Mouse (Mus musculus): ENCODE measurements around the gene Cnot3. TPM values are rescaled to one million over a fixed set of nuclear protein-coding genes. Genes with fewer than 3 reads are reported as not detected.

Gene Cnot3
- polyA plus RNA-seq, 1 experiment from 2014 or later: 47.3 TPM

DNA sequence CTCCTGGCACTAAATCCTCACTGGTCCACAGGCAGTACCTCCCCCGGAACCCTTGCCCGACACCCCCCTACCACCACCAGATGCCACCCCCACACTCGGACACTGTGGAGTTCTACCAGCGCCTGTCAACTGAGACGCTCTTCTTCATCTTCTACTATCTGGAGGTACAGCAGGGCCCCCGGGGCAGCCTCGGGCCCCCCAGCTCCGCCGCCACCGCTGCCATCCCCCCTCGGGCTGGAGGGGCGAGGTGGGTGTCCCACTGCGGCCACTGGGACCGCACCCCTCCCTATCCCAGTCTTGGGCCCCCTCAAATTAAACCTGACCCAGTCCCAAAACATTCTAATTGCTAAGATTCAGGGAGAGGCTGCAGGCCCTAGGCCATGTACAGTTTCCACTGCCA is 13.5 kb downstream of the Cnot3 start:
- Histone ChIP-seq H3K36me3 (peaks cover 89% of the 10 kb centered on the region), H3K27me3 (no peaks in the 10 kb centered on the region), H3K4me1 (replicated peaks) (peaks cover 4% of the 10 kb centered on the region), H3K4me2 (no peak overlapping the region), H3K4me3 (no peak overlapping the region), H3K9ac (no peak overlapping the region), H3K27ac (replicated peaks) (no peak overlapping the region), H3K9me3 (no peaks in the 10 kb centered on the region)
- 96% methylated on average over 14 of the region's 14 CpGs for WGBS
- ATAC-seq (ENCODE audit: low FRiP score, low read depth): no peak

DNA sequence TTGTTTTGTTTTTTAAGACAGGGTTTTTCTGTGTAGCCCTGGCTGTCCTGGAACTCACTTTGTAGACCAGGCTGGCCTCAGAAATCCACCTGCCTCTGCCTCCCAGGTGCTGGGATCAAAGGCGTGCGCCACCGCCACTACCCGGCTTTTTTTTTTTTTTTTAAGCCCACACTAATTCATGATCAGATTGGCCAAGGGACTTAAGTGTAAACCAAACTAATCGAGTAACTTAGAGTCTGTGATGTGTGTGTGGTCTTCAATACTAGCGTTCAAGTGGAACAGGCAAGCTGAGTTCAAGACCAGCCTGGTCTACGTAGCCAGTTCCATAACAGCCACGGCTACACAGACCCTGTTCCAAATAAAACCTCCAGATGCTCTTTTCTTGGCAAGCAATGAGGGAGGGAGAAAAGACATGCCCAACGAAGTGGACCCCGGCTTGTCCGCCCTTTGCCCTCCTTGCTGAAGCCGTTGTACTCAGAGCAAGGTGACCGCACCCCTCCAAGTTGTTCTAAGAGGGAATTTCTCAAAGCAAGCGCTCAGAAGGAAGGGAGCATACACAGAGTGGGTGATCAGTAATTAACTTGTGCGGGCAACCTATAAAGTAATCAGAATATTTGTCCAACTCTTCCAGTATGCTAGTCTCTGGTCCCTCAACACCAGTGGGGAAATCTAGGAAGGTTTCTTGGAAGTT is 19.6 kb downstream of the Cnot3 start:
- Histone ChIP-seq H3K36me3 (peaks cover 29% of the 10 kb centered on the region), H3K27me3 (no peaks in the 10 kb centered on the region), H3K4me3 (peak overlapping the region; percentile 59), H3K9me3 (no peaks in the 10 kb centered on the region), H3K4me2 (peak overlapping the region; percentile 77), H3K27ac (replicated peaks) (peak overlapping the region; percentile 81), H3K9ac (peak overlapping the region; percentile 57), H3K4me1 (replicated peaks) (peaks cover 15% of the 10 kb centered on the region)
- peak; percentile 4 for ATAC-seq (ENCODE audit: low FRiP score, low read depth)
- WGBS: 28% methylated on average over 15 of the region's 15 CpGs

DNA sequence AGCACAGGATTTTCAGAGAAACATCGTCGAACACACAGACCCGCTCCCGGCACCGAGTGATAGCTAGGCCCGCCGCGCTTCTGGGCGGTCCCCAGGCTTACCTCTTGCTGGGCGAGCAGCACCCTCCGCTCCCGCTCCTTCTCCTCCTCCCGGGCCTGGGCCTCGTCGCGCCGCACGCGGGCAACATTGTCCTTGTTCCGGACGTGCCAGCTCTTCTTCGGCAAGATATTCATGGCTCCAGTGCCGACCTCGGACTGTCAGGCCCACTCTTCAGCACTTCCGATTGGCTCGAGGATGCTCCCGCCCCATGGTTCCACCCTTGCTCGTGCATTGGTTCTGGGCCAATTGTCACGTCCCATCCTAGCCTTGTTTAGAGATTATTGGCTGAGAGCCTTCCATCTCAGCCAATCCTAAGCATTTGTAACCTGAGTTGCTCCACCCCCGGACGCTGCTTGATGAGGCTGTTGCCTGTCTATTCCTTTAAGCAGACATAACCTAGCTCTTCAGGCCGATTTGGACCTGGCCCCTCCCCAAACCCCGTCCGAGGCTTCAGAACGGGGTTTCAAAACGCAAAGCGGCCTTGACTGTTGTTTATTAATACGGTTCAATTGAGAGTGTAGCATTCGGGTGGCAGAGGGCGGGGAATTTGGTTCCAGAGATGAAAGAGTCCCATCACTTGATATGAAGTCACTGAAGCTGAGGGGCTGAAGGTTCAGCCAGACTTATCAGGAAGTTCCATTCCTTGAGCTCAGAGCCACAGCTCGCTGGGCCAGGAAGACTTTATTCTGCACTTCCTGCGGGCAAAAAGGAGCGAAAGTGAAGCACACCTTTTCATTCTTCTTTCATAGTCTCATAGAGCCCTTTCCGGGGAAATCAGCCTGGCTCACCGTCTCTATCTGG is 20.4 kb downstream of the Cnot3 start, which contains the start of gene Leng1:
Leng1 (minus strand) TSS at position 626 of the 900 bp plus-strand sequence.
- H3K27ac ChIP-seq (replicated peaks): peak within 1 kb of the TSS; percentile 81
- H3K9ac ChIP-seq: peak within 1 kb of the TSS; percentile 57
- H3K4me3 ChIP-seq: peak within 1 kb of the TSS; percentile 59
- peak; percentile 99 for ATAC-seq (ENCODE audit: low FRiP score, low read depth)
- H3K9me3 ChIP-seq: no peaks in the 10 kb centered on the region
- peak within 1 kb of the TSS; percentile 77 for H3K4me2 ChIP-seq
- WGBS: 5% methylated on average over 45 of the region's 45 CpGs
- H3K27me3 ChIP-seq: no peaks in the 10 kb centered on the region
- H3K36me3 ChIP-seq: peaks cover 21% of the 10 kb centered on the region
- H3K4me1 ChIP-seq (replicated peaks): peaks cover 15% of the 10 kb centered on the region

- Histone ChIP-seq H3K36me3 (peaks cover 7% of the 10 kb centered on the region; the same call in 1 of the 2 replicates), H3K9me3 (no peaks in the 10 kb centered on the region), H3K4me1 (replicated peaks) (peaks cover 15% of the 10 kb centered on the region), H3K4me2 (no peak overlapping the region; the same call in 1 of the 2 replicates), H3K9ac (no peak overlapping the region), H3K27me3 (no peaks in the 10 kb centered on the region), H3K27ac (replicated peaks) (no peak overlapping the region), H3K4me3 (no peak overlapping the region)
- WGBS: 24% methylated on average over 14 of the region's 14 CpGs
- ATAC-seq (ENCODE audit: low FRiP score, low read depth): no peak
These were observed 21.9 kb downstream of the Cnot3 start for GRCm38 (mm10) chr7:3666921-3667391.

DNA sequence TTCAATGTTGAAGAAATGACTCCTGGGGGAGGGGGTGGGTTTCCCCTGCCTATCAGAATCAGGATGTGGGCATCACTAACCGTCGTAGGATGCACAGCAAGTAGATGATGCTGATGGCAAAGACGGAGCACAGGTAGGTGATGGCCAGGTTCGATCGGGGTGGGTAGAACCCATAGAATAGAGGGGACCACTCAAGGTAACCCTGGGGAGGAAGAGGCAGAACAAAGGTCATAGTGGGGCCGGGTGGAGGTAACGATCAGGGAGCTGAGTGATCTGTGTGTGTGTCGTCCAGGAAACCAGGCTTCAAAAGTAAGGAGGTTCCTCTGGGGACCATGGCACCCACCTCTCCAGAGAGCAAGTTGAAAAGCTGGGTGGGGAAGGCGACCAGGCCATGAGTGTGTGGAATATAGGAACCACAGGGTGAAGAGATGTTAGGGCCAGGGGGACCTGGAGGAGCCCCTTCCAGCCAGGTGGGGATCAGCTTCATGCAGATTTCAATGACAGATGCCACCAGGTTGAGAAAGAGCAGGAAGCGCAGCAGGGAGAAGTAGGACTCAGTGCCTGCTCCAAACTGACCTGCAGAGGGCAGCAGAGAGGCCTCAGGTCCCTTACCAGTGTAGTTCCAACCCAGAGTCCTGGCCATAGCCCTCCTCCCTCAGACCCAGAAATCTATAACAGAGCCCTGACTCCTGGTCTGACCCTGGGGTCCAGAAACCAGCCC is 29.6 kb downstream of the Cnot3 start:
- Histone ChIP-seq H3K36me3 (0 out of 2 replicates have a peak, but pooled peaks cover 9% of the 10 kb centered on the region), H3K4me3 (no peak overlapping the region), H3K4me2 (no peak overlapping the region), H3K27ac (replicated peaks) (no peak overlapping the region), H3K9me3 (no peaks in the 10 kb centered on the region), H3K4me1 (replicated peaks) (no peaks in the 10 kb centered on the region), H3K9ac (no peak overlapping the region), H3K27me3 (no peaks in the 10 kb centered on the region)
- 68% methylated on average over 10 of the region's 10 CpGs for WGBS
- peak; percentile 87 for ATAC-seq (ENCODE audit: low FRiP score, low read depth)

- Histone ChIP-seq H3K9ac (no peak overlapping the region), H3K27me3 (no peaks in the 10 kb centered on the region), H3K9me3 (no peaks in the 10 kb centered on the region), H3K27ac (replicated peaks) (no peak overlapping the region), H3K4me1 (replicated peaks) (no peaks in the 10 kb centered on the region), H3K36me3 (peaks cover 11% of the 10 kb centered on the region; the same call in 1 of the 2 replicates), H3K4me2 (no peak overlapping the region), H3K4me3 (no peak overlapping the region)
- WGBS: 79% methylated on average over 3 of the region's 3 CpGs
- no peak for ATAC-seq (ENCODE audit: low FRiP score, low read depth)
These were observed 30.1 kb downstream of the Cnot3 start for GRCm38 (mm10) chr7:3675228-3675548.

- no peak overlapping the region for H3K9ac ChIP-seq
- no peaks in the 10 kb centered on the region for H3K9me3 ChIP-seq
- WGBS: 87% methylated on average over 12 of the region's 12 CpGs
- H3K4me2 ChIP-seq: no peak overlapping the region
- no peak for ATAC-seq (ENCODE audit: low FRiP score, low read depth)
- H3K4me1 ChIP-seq (replicated peaks): no peaks in the 10 kb centered on the region
- no peaks in the 10 kb centered on the region for H3K27me3 ChIP-seq
- H3K36me3 ChIP-seq: peaks cover 13% of the 10 kb centered on the region; the same call in 1 of the 2 replicates
- H3K27ac ChIP-seq (replicated peaks): no peak overlapping the region
- no peak overlapping the region for H3K4me3 ChIP-seq
These were observed 31.3 kb downstream of the Cnot3 start for GRCm38 (mm10) chr7:3676371-3676770.

DNA sequence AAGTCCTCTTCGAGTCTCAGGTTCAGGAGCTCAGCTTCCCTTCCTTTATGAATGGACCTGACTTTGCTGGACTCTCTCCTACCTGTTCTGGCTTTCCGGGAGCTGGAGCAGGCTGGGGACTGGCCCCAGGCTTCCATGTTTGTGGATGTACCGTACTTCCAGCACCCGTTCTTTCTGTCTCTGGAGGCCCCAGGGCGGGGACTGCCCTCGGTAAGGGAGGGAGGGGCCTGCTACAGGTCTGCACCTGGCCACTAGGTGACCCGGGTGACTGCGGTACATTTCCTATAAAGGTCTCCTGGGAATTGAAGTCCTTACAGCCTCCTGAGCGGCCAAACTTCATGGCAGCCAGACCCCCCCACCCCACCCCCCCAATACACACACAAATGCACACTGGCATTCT is 32.3 kb downstream of the Cnot3 start, which contains the start of gene Tmc4:
Tmc4 (minus strand) TSS at position 212 of the 400 bp plus-strand sequence.
- Histone ChIP-seq H3K9ac (no peak within 1 kb of the TSS), H3K9me3 (no peaks in the 10 kb centered on the region), H3K4me3 (no peak within 1 kb of the TSS), H3K36me3 (peaks cover 13% of the 10 kb centered on the region), H3K4me1 (replicated peaks) (no peaks in the 10 kb centered on the region), H3K27me3 (no peaks in the 10 kb centered on the region), H3K27ac (replicated peaks) (no peak within 1 kb of the TSS), H3K4me2 (no peak within 1 kb of the TSS)
- WGBS: 63% methylated on average over 9 of the region's 9 CpGs
- no peak for ATAC-seq (ENCODE audit: low FRiP score, low read depth)

DNA sequence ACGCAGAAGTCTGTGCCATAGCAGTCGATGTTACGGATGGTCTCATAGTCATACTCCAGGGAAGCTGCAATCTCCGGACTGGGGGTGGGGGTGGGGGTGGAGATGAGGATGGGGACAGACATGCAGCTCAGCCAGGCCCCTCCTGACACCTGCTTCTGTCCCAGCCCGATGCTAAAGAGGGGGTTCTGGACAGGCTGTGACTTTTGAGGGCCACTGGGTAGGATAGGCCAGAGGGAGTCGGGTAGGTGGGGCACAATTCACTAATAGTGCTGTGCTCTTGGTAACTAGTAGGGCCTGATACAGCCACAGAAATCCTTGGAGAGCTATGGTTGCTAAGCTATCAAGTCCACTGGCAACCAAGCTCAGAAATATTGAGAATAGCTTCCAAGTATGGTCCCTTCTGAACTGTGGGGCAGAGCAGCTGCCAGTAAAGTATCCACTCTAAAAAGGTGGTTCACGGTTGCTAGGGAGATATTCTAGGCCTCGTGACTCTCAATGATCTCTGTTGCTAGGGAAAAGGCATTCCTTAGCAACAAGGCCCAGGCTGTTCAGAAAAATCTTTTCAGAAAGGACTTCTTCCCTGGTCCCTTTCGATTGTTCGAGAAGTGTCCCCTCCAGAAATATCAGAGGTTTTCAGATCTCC is 39.0 kb downstream of the Cnot3 start:
- WGBS: 43% methylated on average over 10 of the region's 10 CpGs
- H3K9ac ChIP-seq: 0 out of 2 replicates have a peak overlapping the region, but pooled peaks have one; percentile 3

GRCm38 (mm10) chr7:3684698-3685097 is 39.6 kb downstream of the Cnot3 start:
- H3K4me2 ChIP-seq: no peak overlapping the region
- H3K27me3 ChIP-seq: no peaks in the 10 kb centered on the region
- peak overlapping the region; percentile 76 for H3K27ac ChIP-seq (replicated peaks)
- H3K36me3 ChIP-seq: peaks cover 30% of the 10 kb centered on the region
- H3K9me3 ChIP-seq: no peaks in the 10 kb centered on the region
- peaks cover 20% of the 10 kb centered on the region for H3K4me1 ChIP-seq (replicated peaks)
- 0 out of 2 replicates have a peak overlapping the region, but pooled peaks have one; percentile 3 for H3K9ac ChIP-seq
- WGBS: 63% methylated on average over 8 of the region's 8 CpGs
- no peak overlapping the region for H3K4me3 ChIP-seq
- ATAC-seq (ENCODE audit: low FRiP score, low read depth): 0 out of 2 replicates have a peak, but pooled peaks have one; percentile 4

More for the DNA sequence above, 39.0 kb downstream of the Cnot3 start:
- peak; percentile 73 for ATAC-seq (ENCODE audit: low FRiP score, low read depth)
- Histone ChIP-seq H3K27ac (replicated peaks) (peak overlapping the region; percentile 76), H3K4me1 (replicated peaks) (peaks cover 20% of the 10 kb centered on the region), H3K4me3 (no peak overlapping the region), H3K9me3 (no peaks in the 10 kb centered on the region), H3K4me2 (0 out of 2 replicates have a peak overlapping the region, but pooled peaks have one; percentile 13), H3K36me3 (peaks cover 30% of the 10 kb centered on the region), H3K27me3 (no peaks in the 10 kb centered on the region)

Measured in hindbrain, embryonic 15.5 days (tissue).